31 mouse cellular contexts compared by ENCODE assay signal in the genomic region with DNA sequence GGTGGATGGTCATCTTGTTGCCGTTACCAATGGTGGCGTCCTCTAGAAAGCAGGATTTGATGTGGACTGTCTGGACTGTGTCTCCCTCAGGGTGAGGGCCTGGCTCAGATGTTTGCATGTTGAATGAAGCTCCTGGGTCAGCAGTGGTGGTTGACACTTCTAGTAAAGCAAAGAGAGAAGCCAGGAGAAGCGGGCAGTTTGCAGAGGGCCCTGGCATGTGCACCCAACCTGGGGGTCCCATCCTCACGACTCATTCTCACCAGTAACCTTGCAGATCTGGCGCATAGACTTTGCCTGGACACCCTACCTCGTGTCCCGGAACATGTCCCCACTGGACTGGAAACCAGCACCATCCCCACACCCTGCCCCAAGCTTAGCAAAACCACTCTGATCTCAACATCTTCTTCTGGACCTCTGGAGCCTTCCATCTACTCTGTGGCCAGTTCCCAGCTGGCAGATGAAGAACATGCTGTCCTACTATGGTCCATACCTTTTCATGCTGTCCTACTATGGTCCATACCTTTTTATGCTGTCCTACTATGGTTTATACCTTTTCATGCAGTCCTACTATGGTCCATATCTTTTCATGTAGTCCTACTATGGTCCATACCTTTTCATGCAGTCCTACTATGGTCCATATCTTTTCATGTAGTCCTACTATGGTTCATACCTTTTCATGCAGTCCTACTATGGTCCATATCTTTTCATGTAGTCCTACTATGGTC. TPM values are rescaled to one million over a fixed set of nuclear protein-coding genes. Genes with fewer than 3 reads are reported as not detected.
DNase-seq lines count a peak whose midpoint lies in the region; ATAC-seq and TF ChIP-seq lines count a peak whose summit lies in the region.
"Had no signal": no experiment of that assay in that cellular context is flagged by ENCODE, and none has a peak within 500 bp of the region (broad histone marks: within the 10 kb centered on the region; RNA-seq: fewer than 3 reads in every experiment).

No protein-coding gene starts in this region.

- H3K27ac ChIP-seq in forebrain, embryonic 10.5 days, result no peak overlapping the region
- no peak overlapping the region for H3K27ac ChIP-seq in forebrain, postnatal 0 days (ENCODE audit: low read depth, low read length)
- H3K27ac ChIP-seq in intestine, embryonic 14.5 days (ENCODE audit: low read depth), result no peak overlapping the region
- no peak overlapping the region for H3K27ac ChIP-seq in intestine, postnatal 0 days (ENCODE audit: low read depth, low read length)
- H3K27ac ChIP-seq: embryonic facial prominence, embryonic 12.5 days; hindbrain, embryonic 15.5 days; kidney, postnatal 0 days; limb, embryonic 13.5 days; liver, embryonic 14.5 days; midbrain, embryonic 12.5 days had no signal

- TF ChIP-seq CTCF in forebrain, postnatal 0 days (IDR thresholded peaks at IDR 0.05; ENCODE audit: low read depth), result no peak
- TF ChIP-seq CTCF in intestine, postnatal 0 days (IDR thresholded peaks at IDR 0.05; ENCODE audit: low read depth), result no peak

- H3K4me2 ChIP-seq in forebrain, postnatal 0 days (ENCODE audit: low read depth), result no peak overlapping the region
- no peak overlapping the region for H3K4me2 ChIP-seq in intestine, embryonic 14.5 days (ENCODE audit: low read length)
- H3K4me2 ChIP-seq in intestine, postnatal 0 days (replicated peaks; ENCODE audit: low read depth), result no peak overlapping the region
- H3K4me2 ChIP-seq: embryonic facial prominence, embryonic 12.5 days; heart, embryonic 12.5 days; hindbrain, embryonic 15.5 days; limb, embryonic 13.5 days; lung, embryonic 14.5 days; midbrain, embryonic 12.5 days had no signal

- whole genome bisulfite sequencing in forebrain, embryonic 10.5 days, result 95% methylated on average over 7 of the region's 7 CpGs
- WGBS in forebrain, postnatal 0 days, result 96% methylated on average over 7 of the region's 7 CpGs
- WGBS in intestine, embryonic 14.5 days, result 94% methylated on average over 7 of the region's 7 CpGs
- WGBS in intestine, postnatal 0 days, result 92% methylated on average over 7 of the region's 7 CpGs

- no peaks in the 10 kb centered on the region for H3K4me1 ChIP-seq in forebrain, embryonic 10.5 days
- no peaks in the 10 kb centered on the region for H3K4me1 ChIP-seq in forebrain, postnatal 0 days (ENCODE audit: insufficient read depth)
- no peaks in the 10 kb centered on the region for H3K4me1 ChIP-seq in intestine, embryonic 14.5 days (replicated peaks; ENCODE audit: control insufficient read depth, insufficient read depth, low read length)
- no peaks in the 10 kb centered on the region for H3K4me1 ChIP-seq in intestine, postnatal 0 days (replicated peaks; ENCODE audit: control insufficient read depth, insufficient read depth, low read length)
- H3K4me1 ChIP-seq: embryonic facial prominence, embryonic 12.5 days; heart, embryonic 12.5 days; hindbrain, embryonic 15.5 days; midbrain, embryonic 12.5 days had no signal

- ATAC-seq in forebrain, postnatal 0 days, result no peak
- no peak for ATAC-seq in intestine, embryonic 14.5 days (replicated peaks; ENCODE audit: low FRiP score, low TSS enrichment, low read depth)
- ATAC-seq in intestine, postnatal 0 days, result no peak
- 0 out of 2 replicates have a peak, but pooled peaks have one; percentile 16 for ATAC-seq in megakaryocyte-erythroid progenitor cell, adult 5-6 weeks (replicated peaks; ENCODE audit: low FRiP score, low TSS enrichment, poor library complexity, severe bottlenecking)
- ATAC-seq: inflammation-experienced regulatory T-cells, adult 6 months had no signal

- no peaks in the 10 kb centered on the region for H3K36me3 ChIP-seq in forebrain, embryonic 10.5 days (replicated peaks)
- H3K36me3 ChIP-seq in forebrain, postnatal 0 days (ENCODE audit: insufficient read depth), result no peaks in the 10 kb centered on the region
- no peaks in the 10 kb centered on the region for H3K36me3 ChIP-seq in intestine, embryonic 14.5 days (ENCODE audit: control insufficient read depth, insufficient read depth, low read length)
- H3K36me3 ChIP-seq in intestine, postnatal 0 days (ENCODE audit: control insufficient read depth, insufficient read depth), result no peaks in the 10 kb centered on the region; the same call in 1 of the 2 replicates
- H3K36me3 ChIP-seq: embryonic facial prominence, embryonic 12.5 days; heart, embryonic 12.5 days; hindbrain, embryonic 15.5 days; limb, embryonic 13.5 days; midbrain, embryonic 12.5 days had no signal

- H3K27me3 ChIP-seq in forebrain, embryonic 10.5 days (ENCODE audit: poor library complexity, severe bottlenecking), result no peaks in the 10 kb centered on the region
- no peaks in the 10 kb centered on the region for H3K27me3 ChIP-seq in forebrain, postnatal 0 days (ENCODE audit: insufficient read depth, low read length)
- no peaks in the 10 kb centered on the region for H3K27me3 ChIP-seq in intestine, embryonic 14.5 days (replicated peaks; ENCODE audit: control insufficient read depth, insufficient read depth, low read length)
- no peaks in the 10 kb centered on the region for H3K27me3 ChIP-seq in intestine, postnatal 0 days (replicated peaks; ENCODE audit: control insufficient read depth, insufficient read depth, low read length)
- H3K27me3 ChIP-seq: embryonic facial prominence, embryonic 12.5 days; hindbrain, embryonic 15.5 days; limb, embryonic 13.5 days; midbrain, embryonic 12.5 days had no signal

- no peak overlapping the region for H3K4me3 ChIP-seq in forebrain, embryonic 10.5 days
- H3K4me3 ChIP-seq in forebrain, postnatal 0 days (ENCODE audit: low read depth, low read length), result no peak overlapping the region
- no peak overlapping the region for H3K4me3 ChIP-seq in intestine, embryonic 14.5 days (ENCODE audit: low read depth, low read length)
- no peak overlapping the region for H3K4me3 ChIP-seq in intestine, postnatal 0 days (ENCODE audit: low read depth, low read length)
- H3K4me3 ChIP-seq: embryonic facial prominence, embryonic 12.5 days; heart, embryonic 12.5 days; hindbrain, embryonic 15.5 days; limb, embryonic 13.5 days; midbrain, embryonic 12.5 days; myocyte had no signal

- no peaks in the 10 kb centered on the region for H3K9me3 ChIP-seq in forebrain, embryonic 10.5 days
- no peaks in the 10 kb centered on the region for H3K9me3 ChIP-seq in forebrain, postnatal 0 days (ENCODE audit: low read length)
- 0 out of 2 replicates have a peak, but pooled peaks cover 2% of the 10 kb centered on the region for H3K9me3 ChIP-seq in intestine, embryonic 14.5 days (ENCODE audit: control insufficient read depth, low read length)
- H3K9me3 ChIP-seq in intestine, postnatal 0 days (ENCODE audit: control insufficient read depth), result no peaks in the 10 kb centered on the region
- H3K9me3 ChIP-seq: embryonic facial prominence, embryonic 12.5 days; hindbrain, embryonic 15.5 days; midbrain, embryonic 12.5 days had no signal

- DNase-seq in forebrain, embryonic 10.5 days (ENCODE audit: extremely low spot score, low spot score), result peak; percentile 13
- DNase-seq in forebrain, postnatal 0 days, result no peak
- DNase-seq in intestine, embryonic 14.5 days (ENCODE audit: low spot score), result peak; percentile 50
- DNase-seq in spleen, postnatal 4 days (ENCODE audit: low spot score in 2 of 2), result peak; percentile 8 to 49
- no peak for DNase-seq in spleen, adult 12 weeks (ENCODE audit: low spot score)
- DNase-seq in left cerebral cortex, adult 9 months (ENCODE audit: low spot score in 2 of 2), result no peak
- DNase-seq: adrenal gland, postnatal 25 days; cerebellum, adult 11-12 months; cerebellum, postnatal 10 days; gastrocnemius, postnatal 10 days; heart, postnatal 4 days; kidney, adult 2 months; layer of hippocampus, postnatal 36 days; lung, embryonic 14.5 days; lung, postnatal 14 days; retina, postnatal 1 day; right cerebral cortex, postnatal 14 days; thymus, adult 2 months had no signal

- no peak overlapping the region for H3K9ac ChIP-seq in forebrain, postnatal 0 days
- no peak overlapping the region for H3K9ac ChIP-seq in intestine, embryonic 14.5 days (ENCODE audit: low read length)
- H3K9ac ChIP-seq in intestine, postnatal 0 days (ENCODE audit: low read depth, low read length), result no peak overlapping the region
- H3K9ac ChIP-seq: embryonic facial prominence, embryonic 12.5 days; heart, embryonic 12.5 days; hindbrain, embryonic 15.5 days; limb, embryonic 13.5 days; liver, embryonic 14.5 days; lung, embryonic 14.5 days; midbrain, embryonic 12.5 days had no signal

RNA-seq across cellular contexts. Expression of gene Zbp1, which starts 9.5 kb away (rescaled TPM):
- not detected in 2 replicates for polyA plus RNA-seq in forebrain, embryonic 10.5 days (2016; fragmentation: Nextera tagmentation; extraction: Ambion mirVana)
- 0.52 TPM in 1 of 2 replicates, not detected in the other for total RNA-seq in forebrain, postnatal 0 days (2014; rRNA removed)
- polyA plus RNA-seq in forebrain, postnatal 0 days (2015; fragmentation: Nextera tagmentation; extraction: Ambion mirVana), result 0.44 and 0.45 TPM in 2 replicates
- polyA plus RNA-seq in intestine, embryonic 14.5 days (2014; fragmentation: Nextera tagmentation; extraction: Ambion mirVana), result 0.65 and 0.90 TPM in 2 replicates
- polyA plus RNA-seq in intestine, postnatal 0 days (2015; fragmentation: Nextera tagmentation; extraction: Ambion mirVana), result 13.9 and 14.0 TPM in 2 replicates
- 1.3 and 2.5 TPM in 2 replicates for total RNA-seq in megakaryocyte-erythroid progenitor cell, adult 5-6 weeks (2014; fragmentation: Nextera tagmentation)
- 4.8 TPM in 1 of 2 replicates, not detected in the other for total RNA-seq in megakaryocyte-erythroid progenitor cell, adult 5-6 weeks (2017)
- total RNA-seq: left cerebral cortex, postnatal 14 days; midbrain, postnatal 0 days had no signal
- polyA plus RNA-seq: embryonic facial prominence, embryonic 12.5 days; heart, embryonic 12.5 days had no signal

RNA-seq across cellular contexts. Expression of gene Pck1, which starts 56.4 kb away (rescaled TPM):
- not detected in 2 replicates for polyA plus RNA-seq in forebrain, embryonic 10.5 days (2016; fragmentation: Nextera tagmentation; extraction: Ambion mirVana)
- total RNA-seq in forebrain, postnatal 0 days (2014; rRNA removed), result not detected in 2 replicates
- not detected in 2 replicates for polyA plus RNA-seq in forebrain, postnatal 0 days (2015; fragmentation: Nextera tagmentation; extraction: Ambion mirVana)
- 0.77 and 0.87 TPM in 2 replicates for polyA plus RNA-seq in intestine, embryonic 14.5 days (2014; fragmentation: Nextera tagmentation; extraction: Ambion mirVana)
- 249 and 336 TPM in 2 replicates for polyA plus RNA-seq in intestine, postnatal 0 days (2015; fragmentation: Nextera tagmentation; extraction: Ambion mirVana)
- not detected in 2 replicates for total RNA-seq in megakaryocyte-erythroid progenitor cell, adult 5-6 weeks (2014; fragmentation: Nextera tagmentation)
- not detected in 2 replicates for total RNA-seq in megakaryocyte-erythroid progenitor cell, adult 5-6 weeks (2017)
- total RNA-seq: layer of hippocampus, postnatal 36 days; left cerebral cortex, postnatal 14 days; midbrain, postnatal 0 days had no signal
- polyA plus RNA-seq: embryonic facial prominence, embryonic 12.5 days; hindbrain, embryonic 15.5 days; inflammation-experienced regulatory T-cells, adult 6 months; limb, embryonic 13.5 days; lung, embryonic 14.5 days; midbrain, embryonic 12.5 days; myocyte had no signal

Comparison
In these comparisons a context has a peak if more than half of its experiments do, and no peak if none do; other contexts are left out.
1. DNase-seq: peak in forebrain, embryonic 10.5 days (single experiment), intestine, embryonic 14.5 days (single experiment) and spleen, postnatal 4 days (2 of 2); none in forebrain, postnatal 0 days (single experiment), spleen, adult 12 weeks (single experiment) and left cerebral cortex, adult 9 months (0 of 2).
2. RNA of gene Pck1, which starts 56.4 kb away (polyA plus RNA-seq): 249 to 336 TPM in intestine, postnatal 0 days; 0.77 to 0.87 TPM in intestine, embryonic 14.5 days, not detected in forebrain, embryonic 10.5 days and not detected in forebrain, postnatal 0 days; every median in the first group is over 100 times any median in the second.